Mouse (Mus musculus) spleen, postnatal 36 days (tissue): ENCODE measurements around the gene Dip2b.

Experiments
- DNase-seq, 2 experiments: peaks; one replicate each; pipeline ENCODE4 v3.0.0; 2022; ENCODE audit warnings: low spot score in 2 of 2, mixed read lengths in 1 of 2

Dip2b gene

DNA sequence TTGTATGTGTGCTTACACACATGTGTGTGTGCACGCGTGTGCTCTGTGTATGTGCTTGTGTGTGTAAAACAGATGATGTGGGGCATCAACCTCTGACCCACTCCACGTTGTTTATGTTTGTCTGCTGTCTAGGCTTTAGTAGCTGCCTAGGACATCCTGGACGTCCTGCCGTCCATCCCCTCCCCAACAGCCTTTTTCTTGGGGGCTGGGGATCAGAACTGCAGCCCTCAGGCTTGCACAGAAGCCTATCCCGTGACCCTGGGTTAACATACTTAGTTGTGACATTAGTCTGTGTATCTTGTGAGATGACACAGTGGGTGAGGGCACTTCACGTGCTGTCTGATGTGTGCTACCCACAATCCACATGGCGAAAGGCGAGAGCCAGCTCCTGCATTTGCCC, 139.1 kb downstream of the Dip2b start:
- no peak for DNase-seq

- no peak for DNase-seq
Observed at GRCm38 (mm10) chr15:100178487-100178886, 140.0 kb downstream of the Dip2b start.

- DNase-seq = no peak
Observed at GRCm38 (mm10) chr15:100179685-100180084, 141.2 kb downstream of the Dip2b start.

GRCm38 (mm10) chr15:100180221-100180620, 141.8 kb downstream of the Dip2b start:
- no peak for DNase-seq

- DNase-seq = no peak
Observed at GRCm38 (mm10) chr15:100181841-100182240, 143.4 kb downstream of the Dip2b start.

GRCm38 (mm10) chr15:100182526-100183280, 144.2 kb downstream of the Dip2b start:
- DNase-seq = no peak

DNA sequence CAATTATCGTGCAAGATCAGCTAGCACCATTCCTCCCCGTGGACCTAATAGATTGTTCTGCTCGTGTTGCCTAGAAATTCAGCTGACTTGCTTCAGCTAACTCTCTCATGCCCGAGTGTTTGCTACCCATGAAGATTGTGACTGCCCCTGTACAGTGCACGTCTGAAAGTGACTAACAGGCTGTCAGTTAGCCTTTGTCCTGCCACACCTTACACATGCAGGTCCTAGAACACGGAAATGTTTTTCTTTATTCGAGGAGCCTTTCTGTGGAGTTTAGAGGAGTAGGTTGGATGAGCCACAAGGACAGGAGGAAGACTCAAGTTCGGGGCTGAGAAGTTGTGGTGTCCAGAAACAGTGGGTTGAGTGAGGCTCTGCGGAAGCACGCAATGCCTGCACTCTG, 145.0 kb downstream of the Dip2b start:
- DNase-seq = no peak

- DNase-seq = no peak
Observed at GRCm38 (mm10) chr15:100184821-100185496, 146.5 kb downstream of the Dip2b start.

DNA sequence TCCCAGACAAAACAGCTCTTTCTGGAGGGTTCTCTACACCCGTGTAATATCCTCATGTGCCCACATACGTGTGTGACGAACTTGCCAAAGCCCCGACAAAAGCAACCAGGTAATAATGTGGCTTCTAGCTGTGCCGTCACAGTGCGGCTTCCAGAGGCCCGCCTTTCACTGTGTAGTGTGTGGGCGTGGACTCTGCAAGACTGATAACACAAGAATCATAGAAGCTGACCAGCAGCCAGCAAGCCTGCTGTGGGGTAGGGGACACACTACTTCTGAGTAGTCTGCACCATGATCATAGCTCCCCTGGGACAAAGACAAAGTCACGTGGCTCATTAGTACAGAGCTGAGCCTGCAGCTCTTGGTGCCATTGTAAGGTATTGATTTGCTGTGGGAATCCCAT, 147.8 kb downstream of the Dip2b start:
- DNase-seq = no peak

DNA sequence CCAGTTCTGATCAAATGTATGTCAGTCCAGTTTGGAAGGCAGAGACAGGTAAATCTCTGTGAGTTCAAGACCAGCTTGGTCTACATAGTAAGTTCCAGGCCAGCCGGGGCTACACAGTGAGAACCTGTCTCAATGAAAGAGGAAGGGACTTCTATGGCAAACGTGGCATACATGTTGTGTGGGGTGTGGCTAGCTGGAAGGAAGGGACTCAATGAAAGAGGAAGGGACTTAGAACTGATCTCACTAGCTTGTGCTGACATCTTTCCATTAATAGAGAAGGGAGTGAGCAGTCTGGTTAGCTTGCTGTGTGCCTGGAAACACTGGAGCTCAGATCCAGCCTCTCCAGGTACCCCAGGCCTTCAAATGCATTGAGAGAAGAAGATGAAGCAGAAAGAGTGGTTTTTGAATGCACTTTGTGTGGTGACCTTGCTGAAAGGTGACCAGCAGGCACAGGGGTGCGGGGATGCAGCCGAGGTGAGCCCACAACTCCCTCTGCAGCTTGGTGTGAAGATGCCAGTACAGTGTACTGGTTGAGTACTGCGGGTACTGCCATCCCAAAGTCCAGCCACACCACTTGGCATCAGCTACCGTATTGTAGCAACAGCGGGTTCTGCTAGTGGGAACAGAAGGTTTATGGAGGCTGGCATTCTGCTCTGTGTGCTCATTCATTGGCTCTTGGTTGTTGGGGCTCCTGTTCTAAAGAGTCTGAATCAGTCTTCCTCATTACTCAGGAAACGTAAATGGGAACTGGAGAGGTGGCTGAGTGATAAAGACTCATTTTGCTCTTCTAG, 148.6 kb downstream of the Dip2b start:
- no peak for DNase-seq

DNA sequence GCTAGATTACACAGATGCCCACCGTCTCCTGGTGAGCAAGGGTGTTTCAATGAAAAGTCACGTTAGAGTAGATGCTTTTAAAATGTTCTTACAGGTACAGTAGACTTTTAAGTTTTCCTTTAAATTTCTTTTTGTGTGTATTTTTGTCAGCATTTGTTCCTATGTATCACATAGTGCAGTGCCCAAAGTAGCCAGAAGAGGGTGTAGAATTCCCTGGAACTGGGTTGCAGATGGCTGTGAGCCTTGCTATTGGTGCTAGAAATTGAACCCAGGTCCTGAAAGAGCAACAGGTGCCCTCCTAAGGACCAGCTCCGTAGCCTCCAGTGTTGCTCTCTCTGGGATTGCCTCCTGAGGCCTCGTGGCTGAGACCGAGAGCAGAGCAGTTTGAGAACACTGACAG, 150.1 kb downstream of the Dip2b start:
- DNase-seq = no peak

DNA sequence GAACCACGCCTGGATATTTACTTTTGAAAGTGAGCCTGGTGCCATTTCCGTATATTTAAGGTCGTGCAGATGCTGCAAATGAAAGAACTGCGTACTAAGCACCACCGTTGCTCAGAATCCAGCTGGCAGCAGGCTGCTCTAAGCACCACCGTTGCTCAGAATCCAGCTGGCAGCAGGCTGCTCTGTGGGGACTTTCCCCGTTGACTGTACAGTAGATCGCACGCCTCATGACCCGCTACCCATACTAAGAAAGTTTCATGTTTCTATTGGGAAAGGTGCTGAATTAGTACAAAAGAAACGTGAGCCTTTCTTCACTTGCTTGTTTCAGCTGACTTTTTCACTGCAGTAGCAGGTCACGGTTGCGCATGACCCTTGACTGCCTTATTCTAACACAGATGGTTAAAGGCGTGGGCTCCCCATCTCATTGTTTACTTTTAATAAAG, 150.5 kb downstream of the Dip2b start:
- no peak for DNase-seq

DNA sequence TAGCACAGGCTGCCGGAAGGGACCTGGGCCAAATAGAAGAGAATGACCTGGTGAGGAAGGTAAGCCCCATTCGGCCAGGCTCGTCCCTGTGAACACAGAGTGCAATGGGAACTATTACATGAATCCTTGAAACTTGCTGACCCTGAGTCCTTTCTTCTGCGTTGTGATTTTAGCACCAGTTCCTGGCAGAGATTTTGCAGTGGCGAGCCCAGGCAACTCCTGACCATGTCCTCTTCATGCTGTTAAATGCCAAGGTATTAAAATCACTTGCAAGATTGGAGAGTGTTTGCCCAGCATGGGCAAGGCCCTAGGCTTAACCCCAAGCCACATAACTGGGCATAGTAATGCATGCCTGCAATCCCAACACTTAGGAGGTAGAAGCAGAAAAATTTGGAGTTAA, 151.6 kb downstream of the Dip2b start:
- no peak for DNase-seq

DNA sequence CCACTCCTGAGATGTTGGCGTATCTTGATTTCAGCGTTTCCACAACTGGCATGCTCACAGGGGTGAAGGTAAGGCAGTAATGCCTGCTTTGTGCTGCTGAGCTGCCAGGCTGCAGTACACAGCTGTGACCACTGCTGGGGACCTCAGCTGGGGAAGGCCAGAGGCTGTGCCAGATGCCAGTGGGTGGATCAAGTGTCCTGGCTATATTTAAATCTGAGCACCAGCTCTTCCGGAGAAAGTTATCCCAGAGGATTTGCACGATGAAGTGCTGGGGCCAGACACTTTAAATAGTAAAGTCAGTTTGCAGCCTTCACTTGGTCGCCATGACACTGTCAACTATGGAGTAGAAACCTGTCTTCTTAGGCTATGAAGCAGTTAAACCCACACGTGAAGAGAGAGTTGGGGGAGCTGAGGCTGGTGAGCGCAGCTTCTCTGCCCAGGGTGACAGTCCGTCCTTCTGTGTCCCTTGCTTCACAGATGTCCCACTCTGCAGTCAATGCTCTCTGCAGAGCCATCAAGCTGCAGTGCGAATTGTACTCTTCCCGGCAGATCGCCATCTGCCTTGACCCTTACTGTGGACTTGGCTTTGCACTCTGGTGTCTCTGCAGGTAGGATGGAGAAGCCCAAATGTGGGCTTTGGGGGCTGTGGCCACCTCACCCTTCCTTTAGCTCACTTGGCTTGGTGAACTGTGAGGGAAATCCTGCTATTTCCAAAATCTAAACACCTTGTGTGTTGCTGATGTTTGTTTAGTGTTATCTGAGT, 160.7 kb downstream of the Dip2b start:
- DNase-seq = no peak

GRCm38 (mm10) chr15:100199790-100200189, 161.3 kb downstream of the Dip2b start:
- no peak for DNase-seq

- DNase-seq = no peak
Observed at GRCm38 (mm10) chr15:100201806-100202205, 163.3 kb downstream of the Dip2b start.

GRCm38 (mm10) chr15:100202431-100203015, 164.1 kb downstream of the Dip2b start:
- no peak for DNase-seq

- DNase-seq = peak in 1 of 2 experiments; percentile 6
Observed at GRCm38 (mm10) chr15:100204574-100204973, 166.1 kb downstream of the Dip2b start.

DNA sequence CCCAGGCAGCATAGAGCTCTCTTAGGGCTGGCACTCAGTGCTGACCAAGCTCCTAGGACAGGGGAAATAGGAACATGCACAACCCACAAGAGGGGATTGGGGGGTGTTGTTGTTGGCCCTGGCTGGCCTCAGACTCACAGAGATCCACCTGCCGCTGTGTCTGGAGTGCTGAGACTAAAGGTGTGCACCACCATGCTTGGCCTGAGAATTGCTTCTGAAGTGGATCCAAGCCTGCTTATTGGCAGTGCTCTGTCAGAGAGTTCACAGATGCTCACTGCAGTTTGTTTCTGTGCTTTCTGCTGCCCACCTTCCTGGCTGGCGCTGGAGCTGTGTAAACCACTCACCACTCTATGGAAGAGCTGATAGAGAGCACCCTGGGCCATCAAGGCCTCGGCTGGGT, 171.5 kb downstream of the Dip2b start:
- DNase-seq = no peak

DNA sequence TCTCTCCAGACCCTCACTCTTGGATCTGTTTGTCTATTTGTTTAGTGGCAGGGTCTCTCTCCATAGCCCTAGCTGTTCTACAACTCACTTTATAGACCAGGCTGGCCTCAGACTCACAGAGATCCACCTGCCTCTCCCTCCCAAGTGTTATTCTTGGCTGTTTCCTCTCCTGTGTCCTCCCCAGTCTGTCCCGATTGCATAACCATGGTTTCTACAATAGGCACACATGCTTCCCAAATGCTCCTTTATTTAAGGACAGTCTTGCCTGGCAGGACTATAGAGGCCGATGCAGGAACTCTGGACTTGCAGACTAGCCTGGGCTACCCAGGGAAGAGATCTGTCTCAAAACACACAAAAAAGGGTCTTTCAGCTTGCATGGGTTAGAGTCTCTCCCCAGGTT, 174.9 kb downstream of the Dip2b start:
- DNase-seq = no peak

DNA sequence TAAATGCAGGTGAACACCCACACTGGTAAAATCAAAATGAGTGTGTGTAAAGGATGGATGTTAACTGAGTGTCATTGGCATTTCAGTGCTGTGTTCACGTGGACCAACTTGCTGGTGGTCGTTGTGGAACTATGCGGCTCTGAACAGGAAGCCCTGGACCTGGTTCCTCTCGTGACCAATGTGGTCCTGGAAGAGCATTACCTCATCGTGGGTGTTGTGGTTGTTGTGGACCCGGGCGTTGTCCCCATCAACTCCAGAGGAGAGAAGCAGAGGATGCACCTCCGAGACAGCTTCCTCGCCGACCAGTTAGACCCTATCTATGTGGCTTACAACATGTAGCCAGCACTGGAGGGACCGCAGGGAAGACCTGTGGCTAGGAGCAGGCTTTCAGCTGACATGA, 176.6 kb downstream of the Dip2b start:
- DNase-seq = no peak
